Mouse (Mus musculus) CH12.LX (cell line): Measurements from ENCODE around the gene Sowaha. TPM values are rescaled to one million over a fixed set of nuclear protein-coding genes. Genes with fewer than 3 reads are reported as not detected.

ENCODE experiments used
- DNase-seq: peaks from one replicate; pipeline ENCODE4 v3.0.0-alpha.2; 2013; ENCODE audit errors: extremely low read depth
- H3K27ac ChIP-seq: 2 replicates; pipeline ENCODE4 v1.5.1; 2012; ENCODE audit warnings: low read depth, mild to moderate bottlenecking, control low read depth, moderate library complexity; ENCODE audit not compliant: insufficient read depth
- H3K27me3 ChIP-seq: replicated peaks from 2 replicates; pipeline ENCODE3; 2012; ENCODE audit warnings: inconsistent platforms
- H3K36me3 ChIP-seq, 2 experiments: replicated peaks in 1 of 2; 2 replicates each; pipeline versions ENCODE3 to v1.6.1; 2012; ENCODE audit warnings: inconsistent platforms in 1 of 2, low read length in 1 of 2, mild to moderate bottlenecking in 1 of 2, mixed read lengths in 1 of 2, moderate library complexity in 1 of 2; ENCODE audit not compliant: control insufficient read depth in 1 of 2, insufficient read depth in 1 of 2
- H3K4me1 ChIP-seq, 2 experiments: 2 replicates each; pipeline ENCODE4 v1.6.1; 2012; ENCODE audit warnings: inconsistent platforms in 1 of 2, moderate library complexity in 1 of 2; ENCODE audit not compliant: insufficient read depth in 2 of 2, control insufficient read depth in 1 of 2
- H3K4me2 ChIP-seq: 2 replicates; pipeline ENCODE4 v1.6.1; 2012; ENCODE audit warnings: low read depth, mild to moderate bottlenecking, control low read depth; ENCODE audit not compliant: poor library complexity, insufficient read depth, severe bottlenecking
- H3K4me3 ChIP-seq, 3 experiments: fragments of 150-350 bp in 1 of 3; sonication (generic) in 1 of 3; replicated peaks in 1 of 3; 2 replicates each; pipeline versions ENCODE3 to v1.5.1; 2011 to 2012; ENCODE audit warnings: low read depth in 2 of 3, low read length in 2 of 3, mild to moderate bottlenecking in 2 of 3, moderate library complexity in 2 of 3, control low read depth in 1 of 3, improper control_type of control experiment in 1 of 3, inconsistent platforms in 1 of 3, mixed read lengths in 1 of 3; ENCODE audit not compliant: poor library complexity in 1 of 3
- H3K79me2 ChIP-seq: replicated peaks from 2 replicates; pipeline ENCODE4 v1.6.1; 2012; ENCODE audit warnings: mild to moderate bottlenecking, moderate library complexity; ENCODE audit not compliant: control insufficient read depth, poor library complexity, insufficient read depth, severe bottlenecking; ENCODE audit errors: extremely low read depth
- H3K9ac ChIP-seq: 2 replicates; pipeline ENCODE4 v1.6.1; 2012; ENCODE audit warnings: low read depth, mild to moderate bottlenecking, control low read depth, moderate library complexity; ENCODE audit not compliant: insufficient read depth
- H3K9me3 ChIP-seq: replicated peaks from 2 replicates; pipeline ENCODE3; 2012; ENCODE audit warnings: low read length, inconsistent platforms, mixed read lengths
- CHD1 ChIP-seq: IDR thresholded peaks from 2 replicates; pipeline ENCODE4 v1.6.1; 2012; ENCODE audit warnings: low read depth, low read length, improper control_type of control experiment, inconsistent platforms
- CHD2 ChIP-seq: IDR thresholded peaks from 2 replicates; pipeline ENCODE4 v1.6.1; 2011; ENCODE audit warnings: low read length, improper control_type of control experiment
- CTCF ChIP-seq, 2 experiments: IDR thresholded peaks in 1 of 2; conservative IDR thresholded peaks in 1 of 2; 2 replicates each; pipeline ENCODE4 v1.5.1; 2011 to 2012; ENCODE audit warnings: low read depth in 2 of 2, low read length in 2 of 2, improper control_type of control experiment in 1 of 2, inconsistent platforms in 1 of 2, mild to moderate bottlenecking in 1 of 2, moderate library complexity in 1 of 2
- E2F4 ChIP-seq: IDR thresholded peaks from 2 replicates; pipeline ENCODE4 v1.6.1; 2011; ENCODE audit warnings: low read depth, low read length, improper control_type of control experiment; ENCODE audit not compliant: insufficient replicate concordance
- ELF1 ChIP-seq: IDR thresholded peaks from 2 replicates; pipeline ENCODE4 v1.6.1; 2014; ENCODE audit warnings: low read depth, mild to moderate bottlenecking, inconsistent platforms, low read length, improper control_type of control experiment
- EP300 ChIP-seq: IDR thresholded peaks from 2 replicates; pipeline ENCODE4 v1.6.1; 2011; ENCODE audit warnings: low read length, improper control_type of control experiment
- GABPA ChIP-seq: IDR thresholded peaks from 2 replicates; pipeline ENCODE4 v1.6.1; 2012; ENCODE audit warnings: low read depth, low read length, improper control_type of control experiment, inconsistent platforms; ENCODE audit not compliant: insufficient replicate concordance
- HCFC1 ChIP-seq: IDR thresholded peaks from 2 replicates; pipeline ENCODE4 v1.6.1; 2012; ENCODE audit warnings: low read depth, mild to moderate bottlenecking, inconsistent platforms, low read length, improper control_type of control experiment
- IRF4 ChIP-seq: IDR thresholded peaks from 2 replicates; pipeline ENCODE4 v1.6.1; 2014; ENCODE audit warnings: low read depth, mild to moderate bottlenecking, inconsistent platforms, low read length, improper control_type of control experiment
- JUND ChIP-seq: conservative IDR thresholded peaks from 2 replicates; pipeline ENCODE4 v1.6.1; 2011; ENCODE audit warnings: low read depth, low read length, improper control_type of control experiment
- MAFK ChIP-seq: IDR thresholded peaks from 2 replicates; pipeline ENCODE4 v1.6.1; 2011; ENCODE audit warnings: low read length, improper control_type of control experiment; ENCODE audit not compliant: insufficient replicate concordance
- MAX ChIP-seq: IDR thresholded peaks from 2 replicates; pipeline ENCODE4 v1.6.1; 2011; ENCODE audit warnings: low read length, improper control_type of control experiment
- MAZ ChIP-seq: IDR thresholded peaks from 2 replicates; pipeline ENCODE4 v1.6.1; 2012; ENCODE audit warnings: low read depth, mild to moderate bottlenecking, inconsistent platforms, low read length, improper control_type of control experiment, moderate library complexity
- MEF2A ChIP-seq: IDR thresholded peaks from 2 replicates; pipeline ENCODE4 v1.6.1; 2014; ENCODE audit warnings: low read depth, mild to moderate bottlenecking, inconsistent platforms, low read length, improper control_type of control experiment, borderline replicate concordance
- MXI1 ChIP-seq: IDR thresholded peaks from 2 replicates; pipeline ENCODE4 v1.6.1; 2011; ENCODE audit warnings: mild to moderate bottlenecking, low read depth, low read length, improper control_type of control experiment
- MYC ChIP-seq: IDR thresholded peaks from 2 replicates; pipeline ENCODE4 v1.6.1; 2011; ENCODE audit warnings: low read depth, mild to moderate bottlenecking, improper control_type of control experiment, low read length
- NELFE ChIP-seq: IDR thresholded peaks from 2 replicates; pipeline ENCODE4 v1.6.1; 2011; ENCODE audit warnings: low read depth, low read length, improper control_type of control experiment
- NRF1 ChIP-seq: IDR thresholded peaks from 2 replicates; pipeline ENCODE4 v1.6.1; 2014; ENCODE audit warnings: low read depth, mild to moderate bottlenecking, inconsistent platforms, low read length, improper control_type of control experiment, moderate library complexity
- PAX5 ChIP-seq: IDR thresholded peaks from 2 replicates; pipeline ENCODE4 v1.6.1; 2012; ENCODE audit warnings: low read length, inconsistent platforms, mixed read lengths
- POLR2A ChIP-seq: IDR thresholded peaks from 2 replicates; pipeline ENCODE4 v1.6.1; 2011; ENCODE audit warnings: low read depth, mild to moderate bottlenecking, improper control_type of control experiment, low read length
- POLR2AphosphoS2 ChIP-seq: IDR thresholded peaks from 2 replicates; pipeline ENCODE4 v1.6.1; 2011; ENCODE audit warnings: low read depth, low read length, improper control_type of control experiment
- RAD21 ChIP-seq: IDR thresholded peaks from 2 replicates; pipeline ENCODE4 v1.6.1; 2011; ENCODE audit warnings: low read depth, mild to moderate bottlenecking, low read length, improper control_type of control experiment, moderate library complexity
- SIN3A ChIP-seq: IDR thresholded peaks from 2 replicates; pipeline ENCODE4 v1.6.1; 2012; ENCODE audit warnings: low read length, improper control_type of control experiment, inconsistent platforms
- TCF12 ChIP-seq: IDR thresholded peaks from 2 replicates; pipeline ENCODE4 v1.6.1; 2014; ENCODE audit warnings: low read depth, mild to moderate bottlenecking, inconsistent platforms, low read length, improper control_type of control experiment
- UBTF ChIP-seq: IDR thresholded peaks from 2 replicates; pipeline ENCODE4 v1.6.1; 2012; ENCODE audit warnings: low read depth, mild to moderate bottlenecking, inconsistent platforms, low read length, improper control_type of control experiment, moderate library complexity
- USF1 ChIP-seq: IDR thresholded peaks from 2 replicates; pipeline ENCODE4 v1.6.1; 2014; ENCODE audit warnings: low read depth, mild to moderate bottlenecking, inconsistent platforms, low read length, improper control_type of control experiment
- USF2 ChIP-seq: conservative IDR thresholded peaks from 2 replicates; pipeline ENCODE4 v1.6.1; 2011; ENCODE audit warnings: low read depth, low read length, improper control_type of control experiment
- ZKSCAN1 ChIP-seq: IDR thresholded peaks from 2 replicates; pipeline ENCODE4 v1.6.1; 2012; ENCODE audit warnings: low read depth, inconsistent platforms, low read length, improper control_type of control experiment, borderline replicate concordance
- ZMIZ1 ChIP-seq: IDR thresholded peaks from 2 replicates; pipeline ENCODE4 v1.6.1; 2012; ENCODE audit warnings: low read depth, mild to moderate bottlenecking, inconsistent platforms, low read length, improper control_type of control experiment
- dilution Hi-C: fragments of 300-500 bp; cut with MboI; formaldehyde crosslinking; loops from 2 replicates; pipeline ENCODE4 v1.14.3; 2020; ENCODE audit warnings: low sequenced_read_pairs; ENCODE audit not compliant: extremely low pct_unique_long_range_greater_than_20kb, extremely low pct_ligation_motif_present
- in situ Hi-C: fragments of 300-500 bp; cut with MboI; formaldehyde crosslinking; loops from 3 replicates; pipeline ENCODE4 v1.14.3; 2019; ENCODE audit warnings: low sequenced_read_pairs, low pct_ligation_motif_present, low pct_unique_long_range_greater_than_20kb, mixed read lengths
- polyA plus RNA-seq: library from polyadenylated mRNA; unstranded; fragments of >175 nt; gene quantifications from 2 replicates; pipeline ENCODE4 v1.2.1, GENCODE M21; 2012; ENCODE audit warnings: low read depth; ENCODE audit not compliant: insufficient read length
- total RNA-seq, 2 experiments: library from RNA; depleted of rRNA; stranded (reverse); fragments of 300-350 nt in 1 of 2; fragments of >200 nt in 1 of 2; gene quantifications; 2 replicates each; pipeline ENCODE4 v1.2.3; 2012 to 2014

The Sowaha gene
- total and polyA plus RNA-seq, 3 experiments = not detected

GRCm38 (mm10) chr11:53431347-53432056, 48.6 kb downstream of the Sowaha start:
- no peak overlapping the region for H3K27ac ChIP-seq
- DNase-seq = no peak
- peak overlapping the region; percentile 28 to 49 (median 44) for H3K4me3 ChIP-seq
- 0 out of 2 replicates have a peak overlapping the region, but pooled peaks have one; percentile 14 for H3K9ac ChIP-seq
- peaks cover 3% of the 10 kb centered on the region for H3K27me3 ChIP-seq
- peaks cover 12 to 26% of the 10 kb centered on the region in 2 experiments for H3K36me3 ChIP-seq
- dilution Hi-C loops = no loop called here
- peak overlapping the region; percentile 63 for H3K4me2 ChIP-seq
- no peaks in the 10 kb centered on the region for H3K9me3 ChIP-seq
- H3K4me1 ChIP-seq = peaks cover 14 to 28% of the 10 kb centered on the region in 2 experiments
- peaks cover 18% of the 10 kb centered on the region for H3K79me2 ChIP-seq
- no peak for TF ChIP-seq MYC
- TF ChIP-seq MXI1 = 0 out of 2 replicates have a peak, but pooled peaks have one; percentile 45
- no peak for TF ChIP-seq UBTF
- TF ChIP-seq NELFE = 0 out of 2 replicates have a peak, but pooled peaks have one; percentile 53
- no peak for TF ChIP-seq MEF2A
- in situ Hi-C loops = no loop called here

GRCm38 (mm10) chr11:53430670-53431346, 49.3 kb downstream of the Sowaha start, which contains the start of the genes Uqcrq and Gdf9:
Gene Uqcrq (minus strand): TSS chr11:53430831.
Gene Gdf9 (plus strand): TSS chr11:53431023.
- in situ Hi-C loops = no loop called here
- TF ChIP-seq CTCF (conservative IDR thresholded peaks at IDR 0.05 in 1 of 2, IDR thresholded peaks at IDR 0.05 in 1 of 2; ENCODE audit: low read depth in 2 of 2, low read length in 2 of 2) (no peak), NELFE (peak; percentile 82), MAZ (no peak; the same call in 1 of the 2 replicates), CHD2 (no peak), PAX5 (no peak), EP300 (no peak), CHD1 (peak; percentile 98; the same call in 1 of the 2 replicates), IRF4 (no peak), POLR2A (peak; percentile 93), HCFC1 (peak; percentile 86), E2F4 (0 out of 2 replicates have a peak, but pooled peaks have one; percentile 65), UBTF (peak; percentile 77; the same call in 1 of the 2 replicates), SIN3A (peak; percentile 89), ELF1 (peak; percentile 95), GABPA (no peak; the same call in 1 of the 2 replicates), MAX (no peak; the same call in 1 of the 2 replicates), TCF12 (peak; percentile 39), MAFK (no peak), NRF1 (no peak), USF2 (0 out of 2 replicates have a peak, but pooled peaks have one; percentile 6), RAD21 (no peak), ZKSCAN1 (no peak), MEF2A (no peak; the same call in 1 of the 2 replicates), JUND (no peak), POLR2AphosphoS2 (peak; percentile 70; the same call in 1 of the 2 replicates), USF1 (peak; percentile 60), ZMIZ1 (0 out of 2 replicates have a peak, but pooled peaks have one; percentile 14), MYC (peak; percentile 75; the same call in 1 of the 2 replicates)

More at GRCm38 (mm10) chr11:53430670-53431346, 49.3 kb downstream of the Sowaha start, which contains the start of the genes Uqcrq and Gdf9:
- Histone ChIP-seq H3K4me2 (peak within 1 kb of the TSS; percentile 85), H3K4me1 (peaks cover 8 to 21% of the 10 kb centered on the region in 2 experiments), H3K4me3 (peak within 1 kb of the TSS; percentile 91 to 100 (median 98)), H3K27me3 (peaks cover 3% of the 10 kb centered on the region), H3K9ac (peak within 1 kb of the TSS; percentile 99), H3K36me3 (peaks cover 12 to 29% of the 10 kb centered on the region in 2 experiments), H3K9me3 (no peaks in the 10 kb centered on the region), H3K79me2 (peaks cover 18% of the 10 kb centered on the region), H3K27ac (peak within 1 kb of the TSS; percentile 92)
- dilution Hi-C loops = no loop called here
- DNase-seq = peak; percentile 100
